Mouse (Mus musculus) cerebellum, adult 2 months (tissue): Measurements from ENCODE around the gene Smarcc2. TPM values are rescaled to one million over a fixed set of nuclear protein-coding genes. Genes with fewer than 3 reads are reported as not detected.
A peak's percentile ranks its signal among the peaks of the same experiment; 100 is the strongest.
"Not testable (repeated sequence)": the region's sequence is repeated elsewhere in the genome, so short reads cannot be mapped to it uniquely, and the experiment has no call there.

Experiments used
- DNase-seq, 2 experiments: peaks; one replicate each; pipeline ENCODE4 v3.0.0; 2021
- H3K27ac ChIP-seq: fragments of 200-500 bp; 2 replicates; pipeline ENCODE4 v1.5.1; 2012; ENCODE audit warnings: low read length, control low read depth, inconsistent platforms; ENCODE audit not compliant: insufficient read depth
- H3K27me3 ChIP-seq: fragments of 200-500 bp; 2 replicates; pipeline ENCODE4 v1.6.1; 2012; ENCODE audit warnings: inconsistent platforms, mild to moderate bottlenecking, low read length, moderate library complexity; ENCODE audit not compliant: control insufficient read depth, insufficient read depth
- H3K4me1 ChIP-seq: fragments of 200-500 bp; 2 replicates; pipeline ENCODE4 v1.6.1; 2011; ENCODE audit warnings: low read length; ENCODE audit not compliant: control insufficient read depth, insufficient read depth
- H3K4me3 ChIP-seq: fragments of 200-500 bp; replicated peaks from 2 replicates; pipeline ENCODE3; 2011; ENCODE audit warnings: mild to moderate bottlenecking, low read depth, low read length, control low read depth; ENCODE audit not compliant: insufficient read depth
- CTCF ChIP-seq: fragments of 200-500 bp; IDR thresholded peaks from 2 replicates; pipeline ENCODE4 v1.5.1; 2011; ENCODE audit warnings: low read depth, mild to moderate bottlenecking, control low read depth, low read length, moderate library complexity, borderline replicate concordance; ENCODE audit not compliant: insufficient read depth
- POLR2A ChIP-seq: fragments of 200-500 bp; IDR thresholded peaks from 2 replicates; pipeline ENCODE4 v1.6.1; 2011; ENCODE audit warnings: low read length, control low read depth, borderline replicate concordance; ENCODE audit not compliant: insufficient read depth
- WGBS: fragments of 180-500 bp; shearing (Covaris S2); methylation state at CpG from one replicate; pipeline ENCODE4 v1.1.7; 2018; 5-methylcytosine and 5-hydroxymethylcytosine counted together
- polyA plus RNA-seq: library from polyadenylated mRNA; depleted of rRNA; stranded (reverse); fragments of >200 nt; gene quantifications from 2 replicates; pipeline ENCODE4 v1.2.3, GENCODE M21; 2012

Gene Smarcc2
- polyA plus RNA-seq, 1 experiment: 239 TPM

- peak overlapping the region; percentile 98 for H3K4me3 ChIP-seq
- DNase-seq: peak; percentile 39 to 48
- 23% methylated on average over 6 of the region's 6 CpGs for WGBS
- H3K4me1 ChIP-seq: peaks cover 33% of the 10 kb centered on the region
- H3K27me3 ChIP-seq: no peaks in the 10 kb centered on the region
- TF ChIP-seq CTCF: no peak; the same call in 1 of the 2 replicates
- TF ChIP-seq POLR2A: no peak
- H3K27ac ChIP-seq: no peak overlapping the region
These were observed 32.4 kb downstream of the Smarcc2 start for GRCm38 (mm10) chr10:128491495-128491894.

GRCm38 (mm10) chr10:128492051-128492450 is 33.0 kb downstream of the Smarcc2 start:
- 0 out of 2 replicates have a peak, but pooled peaks have one; percentile 6 for TF ChIP-seq POLR2A
- 29% methylated on average over 8 of the region's 8 CpGs for WGBS
- peak in 1 of 2 experiments; percentile 43 for DNase-seq

GRCm38 (mm10) chr10:128492633-128493311 is 33.7 kb downstream of the Smarcc2 start:
- Histone ChIP-seq H3K27ac (peak overlapping the region; percentile 83), H3K27me3 (no peaks in the 10 kb centered on the region), H3K4me3 (peak overlapping the region; percentile 98), H3K4me1 (peaks cover 31% of the 10 kb centered on the region)
- TF ChIP-seq POLR2A (no peak), CTCF (no peak)
- WGBS: 6% methylated on average over 12 of the region's 12 CpGs
- DNase-seq: peak; percentile 61 to 63

More at GRCm38 (mm10) chr10:128492051-128492450, 33.0 kb downstream of the Smarcc2 start:
- H3K4me1 ChIP-seq: peaks cover 33% of the 10 kb centered on the region
- not testable (repeated sequence) for H3K27ac ChIP-seq, H3K27me3 ChIP-seq
- peak overlapping the region; percentile 98 for H3K4me3 ChIP-seq

GRCm38 (mm10) chr10:128493319-128493694 is 34.3 kb downstream of the Smarcc2 start:
- DNase-seq: no peak
- WGBS: under 1% methylated on average over 12 of the region's 12 CpGs
- no peaks in the 10 kb centered on the region for H3K27me3 ChIP-seq
- peak overlapping the region; percentile 83 for H3K27ac ChIP-seq
- H3K4me3 ChIP-seq: peak overlapping the region; percentile 98
- no peak for TF ChIP-seq POLR2A
- TF ChIP-seq CTCF: no peak
- peaks cover 26% of the 10 kb centered on the region for H3K4me1 ChIP-seq

- Histone ChIP-seq H3K27ac (peak within 1 kb of the TSS; percentile 94), H3K4me1 (peaks cover 23% of the 10 kb centered on the region), H3K27me3 (no peaks in the 10 kb centered on the region), H3K4me3 (peak within 1 kb of the TSS; percentile 98)
- TF ChIP-seq CTCF (peak; percentile 66), POLR2A (peak; percentile 99)
- peak; percentile 98 to 99 for DNase-seq
- under 1% methylated on average over 45 of the region's 45 CpGs for WGBS
These were observed 34.9 kb downstream of the Smarcc2 start, which contains the start of gene Myl6 for GRCm38 (mm10) chr10:128493695-128494666. Gene Myl6, minus strand, starts transcription at chr10:128494145.

GRCm38 (mm10) chr10:128494667-128495245 is 35.7 kb downstream of the Smarcc2 start:
- no peak for TF ChIP-seq POLR2A
- TF ChIP-seq CTCF: 0 out of 2 replicates have a peak, but pooled peaks have one; percentile 2
- DNase-seq: no peak
- Histone ChIP-seq H3K27me3 (no peaks in the 10 kb centered on the region), H3K27ac (peak overlapping the region; percentile 94), H3K4me1 (peaks cover 20% of the 10 kb centered on the region), H3K4me3 (peak overlapping the region; percentile 98)
- 23% methylated on average over 11 of the region's 11 CpGs for WGBS

GRCm38 (mm10) chr10:128495270-128495669 is 36.2 kb downstream of the Smarcc2 start:
- Histone ChIP-seq H3K4me1 (peaks cover 17% of the 10 kb centered on the region), H3K27me3 (no peaks in the 10 kb centered on the region), H3K27ac (peak overlapping the region; percentile 94), H3K4me3 (peak overlapping the region; percentile 98)
- no peak for TF ChIP-seq CTCF
- TF ChIP-seq POLR2A: no peak
- 21% methylated on average over 2 of the region's 2 CpGs for WGBS
- DNase-seq: no peak
